Mouse (Mus musculus): ENCODE results near the gene Rpl36-ps4. TPM values are rescaled to one million over a fixed set of nuclear protein-coding genes. Genes with fewer than 3 reads are reported as not detected.
"Not testable (repeated sequence)": the region's sequence is repeated elsewhere in the genome, so short reads cannot be mapped to it uniquely, and the experiment has no call there.

Gene Rpl36-ps4
- polyA plus RNA-seq, 1 experiment from 2014 or later, result not detected

- H3K36me3 ChIP-seq (ENCODE audit: control insufficient read depth, insufficient read depth, low read length), result no peaks in the 10 kb centered on the region
- ATAC-seq (ENCODE audit: low FRiP score, low TSS enrichment) (no peak), DNase-seq (ENCODE audit: low spot score) (no peak)
- no peak overlapping the region for H3K9ac ChIP-seq (ENCODE audit: low read length)
- H3K9me3 ChIP-seq (ENCODE audit: control insufficient read depth, low read length), result no peaks in the 10 kb centered on the region
- H3K27me3 ChIP-seq (ENCODE audit: control insufficient read depth, insufficient read depth, low read length), result no peaks in the 10 kb centered on the region
- no peaks in the 10 kb centered on the region for H3K4me1 ChIP-seq (replicated peaks; ENCODE audit: control insufficient read depth, insufficient read depth)
- no peak overlapping the region for H3K4me3 ChIP-seq (ENCODE audit: low read depth, low read length)
- no peak for TF ChIP-seq CTCF (IDR thresholded peaks at IDR 0.05; ENCODE audit: low read depth)
- 67% methylated on average over 12 of the region's 12 CpGs for WGBS
- no peak overlapping the region for H3K4me2 ChIP-seq (replicated peaks; ENCODE audit: low read depth)
- H3K27ac ChIP-seq (replicated peaks), result no peak overlapping the region
These were observed 36.5 kb downstream of the Rpl36-ps4 start for GRCm38 (mm10) chr17:87957096-87957840.

- H3K4me2 ChIP-seq (replicated peaks; ENCODE audit: low read depth), result no peak overlapping the region
- no peaks in the 10 kb centered on the region for H3K4me1 ChIP-seq (replicated peaks; ENCODE audit: control insufficient read depth, insufficient read depth)
- no peak overlapping the region for H3K9ac ChIP-seq (ENCODE audit: low read length)
- H3K9me3 ChIP-seq (ENCODE audit: control insufficient read depth, low read length), result no peaks in the 10 kb centered on the region
- no peak for DNase-seq (ENCODE audit: low spot score)
- H3K36me3 ChIP-seq (ENCODE audit: control insufficient read depth, insufficient read depth, low read length), result no peaks in the 10 kb centered on the region
- peak; percentile 33 for TF ChIP-seq CTCF (IDR thresholded peaks at IDR 0.05; ENCODE audit: low read depth)
- TF ChIP-seq EP300 (optimal IDR thresholded peaks at IDR 0.05), result no peak
- WGBS, result 67% methylated on average over 8 of the region's 8 CpGs
- H3K27ac ChIP-seq (replicated peaks), result no peak overlapping the region
- ATAC-seq (ENCODE audit: low FRiP score, low TSS enrichment), result no peak
- no peak overlapping the region for H3K4me3 ChIP-seq (ENCODE audit: low read depth, low read length)
- no peaks in the 10 kb centered on the region for H3K27me3 ChIP-seq (ENCODE audit: control insufficient read depth, insufficient read depth, low read length)
These were observed 37.5 kb downstream of the Rpl36-ps4 start for GRCm38 (mm10) chr17:87958283-87958682.

- WGBS, result 92% methylated on average over 11 of the region's 11 CpGs
- not testable (repeated sequence) for H3K27me3 ChIP-seq (ENCODE audit: control insufficient read depth, insufficient read depth, low read length); ATAC-seq (ENCODE audit: low FRiP score, low TSS enrichment)
These were observed 38.6 kb downstream of the Rpl36-ps4 start for GRCm38 (mm10) chr17:87959406-87959805.

GRCm38 (mm10) chr17:87959931-87960330 lies 39.2 kb downstream of the Rpl36-ps4 start:
- not testable (repeated sequence) for H3K27ac ChIP-seq (replicated peaks); H3K4me2 ChIP-seq (replicated peaks; ENCODE audit: low read depth); H3K27me3 ChIP-seq (ENCODE audit: control insufficient read depth, insufficient read depth, low read length); H3K4me3 ChIP-seq (ENCODE audit: low read depth, low read length); ATAC-seq (ENCODE audit: low FRiP score, low TSS enrichment); H3K9me3 ChIP-seq (ENCODE audit: control insufficient read depth, low read length); H3K4me1 ChIP-seq (replicated peaks; ENCODE audit: control insufficient read depth, insufficient read depth); H3K9ac ChIP-seq (ENCODE audit: low read length); H3K36me3 ChIP-seq (ENCODE audit: control insufficient read depth, insufficient read depth, low read length); DNase-seq (ENCODE audit: low spot score)
- WGBS, result 70% methylated on average over 5 of the region's 5 CpGs

More at GRCm38 (mm10) chr17:87959406-87959805, 38.6 kb downstream of the Rpl36-ps4 start:
- H3K9ac ChIP-seq (ENCODE audit: low read length); H3K9me3 ChIP-seq (ENCODE audit: control insufficient read depth, low read length); H3K4me3 ChIP-seq (ENCODE audit: low read depth, low read length); H3K36me3 ChIP-seq (ENCODE audit: control insufficient read depth, insufficient read depth, low read length); H3K4me1 ChIP-seq (replicated peaks; ENCODE audit: control insufficient read depth, insufficient read depth); DNase-seq (ENCODE audit: low spot score); H3K27ac ChIP-seq (replicated peaks); H3K4me2 ChIP-seq (replicated peaks; ENCODE audit: low read depth): not testable (repeated sequence)

- no peak for DNase-seq (ENCODE audit: low spot score)
- Histone ChIP-seq H3K9me3 (ENCODE audit: control insufficient read depth, low read length) (no peaks in the 10 kb centered on the region), H3K4me2 (replicated peaks; ENCODE audit: low read depth) (no peak overlapping the region), H3K9ac (ENCODE audit: low read length) (no peak overlapping the region), H3K27me3 (ENCODE audit: control insufficient read depth, insufficient read depth, low read length) (no peaks in the 10 kb centered on the region), H3K36me3 (ENCODE audit: control insufficient read depth, insufficient read depth, low read length) (no peaks in the 10 kb centered on the region), H3K4me3 (ENCODE audit: low read depth, low read length) (no peak overlapping the region), H3K27ac (replicated peaks) (no peak overlapping the region), H3K4me1 (replicated peaks; ENCODE audit: control insufficient read depth, insufficient read depth) (no peaks in the 10 kb centered on the region)
- 90% methylated on average over 13 of the region's 14 CpGs for WGBS
- no peak for ATAC-seq (ENCODE audit: low FRiP score, low TSS enrichment)
- TF ChIP-seq CTCF (IDR thresholded peaks at IDR 0.05; ENCODE audit: low read depth), result no peak
- no peak for TF ChIP-seq EP300 (optimal IDR thresholded peaks at IDR 0.05)
These were observed 42.6 kb downstream of the Rpl36-ps4 start for GRCm38 (mm10) chr17:87963081-87964075.

GRCm38 (mm10) chr17:87968483-87968926 lies 47.7 kb downstream of the Rpl36-ps4 start:
- H3K9me3 ChIP-seq (ENCODE audit: control insufficient read depth, low read length); H3K27me3 ChIP-seq (ENCODE audit: control insufficient read depth, insufficient read depth, low read length); H3K9ac ChIP-seq (ENCODE audit: low read length); DNase-seq (ENCODE audit: low spot score); H3K36me3 ChIP-seq (ENCODE audit: control insufficient read depth, insufficient read depth, low read length); H3K4me3 ChIP-seq (ENCODE audit: low read depth, low read length); H3K4me2 ChIP-seq (replicated peaks; ENCODE audit: low read depth); H3K27ac ChIP-seq (replicated peaks); H3K4me1 ChIP-seq (replicated peaks; ENCODE audit: control insufficient read depth, insufficient read depth): not testable (repeated sequence)
- ATAC-seq (ENCODE audit: low FRiP score, low TSS enrichment), result peak; percentile 88
- TF ChIP-seq CTCF (IDR thresholded peaks at IDR 0.05; ENCODE audit: low read depth), result peak; percentile 49
- WGBS, result 34% methylated on average over 6 of the region's 8 CpGs

Other genes with a start within 250 kb of the Rpl36-ps4 start
- gene Msh2, start 248.6 kb upstream of the Rpl36-ps4 start, polyA plus RNA-seq (2015; fragmentation: Nextera tagmentation; extraction: Ambion mirVana), result 21.6 and 22.7 TPM in 2 replicates
- 0.10 and 0.15 TPM in 2 replicates for gene Kcnk12, start 123.0 kb upstream of the Rpl36-ps4 start, polyA plus RNA-seq (2015; fragmentation: Nextera tagmentation; extraction: Ambion mirVana)
- gene Msh6, start 54.1 kb downstream of the Rpl36-ps4 start, polyA plus RNA-seq (2015; fragmentation: Nextera tagmentation; extraction: Ambion mirVana), result 11.3 and 11.6 TPM in 2 replicates
- gene Fbxo11, start 144.3 kb downstream of the Rpl36-ps4 start, polyA plus RNA-seq (2015; fragmentation: Nextera tagmentation; extraction: Ambion mirVana), result 7.7 and 9.1 TPM in 2 replicates